Mouse (Mus musculus) embryonic facial prominence, embryonic 13.5 days (tissue): Measurements from ENCODE around the gene Pdyn. TPM values are rescaled to one million over a fixed set of nuclear protein-coding genes. Genes with fewer than 3 reads are reported as not detected.

Source experiments
- ATAC-seq: fragments of 200-750 bp; cut with Nextera tagmentation; 2 replicates; pipeline ENCODE4 v1.8.0; 2017; ENCODE audit warnings: low read depth; ENCODE audit not compliant: insufficient number of reproducible peaks, insufficient read depth, low FRiP score, low TSS enrichment
- H3K27ac ChIP-seq: fragments of 300-500 bp; sonication (generic); 2 replicates; pipeline ENCODE4 v1.5.1; 2015; ENCODE audit warnings: moderate library complexity, mild to moderate bottlenecking, inconsistent platforms
- H3K27me3 ChIP-seq: fragments of 300-500 bp; sonication (generic); 2 replicates; pipeline ENCODE4 v1.6.1; 2015; ENCODE audit warnings: mild to moderate bottlenecking, inconsistent platforms
- H3K36me3 ChIP-seq: fragments of 300-500 bp; sonication (generic); 2 replicates; pipeline ENCODE4 v1.6.1; 2015; ENCODE audit warnings: mild to moderate bottlenecking, inconsistent platforms
- H3K4me1 ChIP-seq: fragments of 300-500 bp; sonication (generic); 2 replicates; pipeline ENCODE4 v1.6.1; 2015; ENCODE audit warnings: inconsistent platforms
- H3K4me2 ChIP-seq: fragments of 300-500 bp; sonication (generic); 2 replicates; pipeline ENCODE4 v1.6.1; 2015; ENCODE audit warnings: moderate library complexity, mild to moderate bottlenecking, inconsistent platforms
- H3K4me3 ChIP-seq: fragments of 300-500 bp; sonication (generic); 2 replicates; pipeline ENCODE4 v1.5.1; 2015; ENCODE audit warnings: mild to moderate bottlenecking, inconsistent platforms
- H3K9ac ChIP-seq: fragments of 300-500 bp; sonication (generic); 2 replicates; pipeline ENCODE4 v1.6.1; 2015; ENCODE audit warnings: mild to moderate bottlenecking, inconsistent platforms
- H3K9me3 ChIP-seq: fragments of 300-500 bp; sonication (generic); 2 replicates; pipeline ENCODE4 v1.6.1; 2016; ENCODE audit warnings: inconsistent platforms
- WGBS: fragments of 180-500 bp; shearing (Covaris S2); methylation state at CpG from one replicate; pipeline ENCODE4 v1.1.7; 2015; ENCODE audit warnings: mixed read lengths; 5-methylcytosine and 5-hydroxymethylcytosine counted together
- polyA plus RNA-seq: library from polyadenylated mRNA; unstranded; fragments of >200 nt; fragmentation: Nextera tagmentation; extraction: Ambion mirVana; gene quantifications from 2 replicates; pipeline ENCODE4 v1.2.1, GENCODE M21; 2015

The Pdyn gene
- polyA plus RNA-seq, 1 experiment from 2014 or later, result 0.22 TPM

GRCm38 (mm10) chr2:129653632-129654031 lies 46.0 kb downstream of the Pdyn start:
- 84% methylated on average over 2 of the region's 2 CpGs for WGBS
- H3K4me3 ChIP-seq, result no peak overlapping the region
- H3K9me3 ChIP-seq, result no peaks in the 10 kb centered on the region
- ATAC-seq, result no peak
- no peaks in the 10 kb centered on the region for H3K27me3 ChIP-seq
- no peaks in the 10 kb centered on the region for H3K36me3 ChIP-seq
- no peak overlapping the region for H3K9ac ChIP-seq
- H3K27ac ChIP-seq, result no peak overlapping the region
- H3K4me2 ChIP-seq, result no peak overlapping the region
- no peaks in the 10 kb centered on the region for H3K4me1 ChIP-seq

DNA sequence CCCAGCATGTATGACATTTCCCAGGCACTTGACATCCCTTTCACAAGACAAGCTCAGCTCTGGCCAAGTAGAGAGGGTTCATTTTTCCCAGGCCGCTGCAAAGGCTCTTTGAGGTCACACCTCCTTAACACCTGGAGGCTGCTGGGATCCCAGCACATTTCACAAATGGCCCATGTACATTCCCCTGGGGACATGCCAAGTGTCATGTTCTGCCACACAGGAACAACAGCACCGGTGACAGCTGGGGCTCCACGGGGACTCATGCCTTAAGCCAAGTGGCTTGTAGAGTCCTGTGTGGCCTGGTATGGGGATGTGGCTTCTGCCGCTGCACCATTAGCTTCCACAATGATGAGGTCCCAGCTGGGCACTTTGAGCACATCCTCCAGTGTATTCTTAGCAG lies 47.0 kb downstream of the Pdyn start:
- no peak overlapping the region for H3K4me2 ChIP-seq
- no peaks in the 10 kb centered on the region for H3K4me1 ChIP-seq
- H3K36me3 ChIP-seq, result no peaks in the 10 kb centered on the region
- 63% methylated on average over 4 of the region's 4 CpGs for WGBS
- no peak overlapping the region for H3K9ac ChIP-seq
- no peak overlapping the region for H3K27ac ChIP-seq
- no peak overlapping the region for H3K4me3 ChIP-seq
- H3K27me3 ChIP-seq, result no peaks in the 10 kb centered on the region
- ATAC-seq, result no peak
- no peaks in the 10 kb centered on the region for H3K9me3 ChIP-seq

Other genes starting within 250 kb of the Pdyn start
- not detected in 2 replicates for gene F830045P16Rik, start 163.2 kb downstream of the Pdyn start, polyA plus RNA-seq
- 22.0 and 24.1 TPM in 2 replicates for gene Sirpa, start 107.0 kb downstream of the Pdyn start, polyA plus RNA-seq
- gene Stk35, start 100.7 kb upstream of the Pdyn start, polyA plus RNA-seq, result 11.7 and 13.2 TPM in 2 replicates